Mouse (Mus musculus): ENCODE measurements around the gene Nfix.
"Not testable (repeated sequence)": the region's sequence is repeated elsewhere in the genome, so short reads cannot be mapped to it uniquely, and the experiment has no call there.

Nfix gene

DNA sequence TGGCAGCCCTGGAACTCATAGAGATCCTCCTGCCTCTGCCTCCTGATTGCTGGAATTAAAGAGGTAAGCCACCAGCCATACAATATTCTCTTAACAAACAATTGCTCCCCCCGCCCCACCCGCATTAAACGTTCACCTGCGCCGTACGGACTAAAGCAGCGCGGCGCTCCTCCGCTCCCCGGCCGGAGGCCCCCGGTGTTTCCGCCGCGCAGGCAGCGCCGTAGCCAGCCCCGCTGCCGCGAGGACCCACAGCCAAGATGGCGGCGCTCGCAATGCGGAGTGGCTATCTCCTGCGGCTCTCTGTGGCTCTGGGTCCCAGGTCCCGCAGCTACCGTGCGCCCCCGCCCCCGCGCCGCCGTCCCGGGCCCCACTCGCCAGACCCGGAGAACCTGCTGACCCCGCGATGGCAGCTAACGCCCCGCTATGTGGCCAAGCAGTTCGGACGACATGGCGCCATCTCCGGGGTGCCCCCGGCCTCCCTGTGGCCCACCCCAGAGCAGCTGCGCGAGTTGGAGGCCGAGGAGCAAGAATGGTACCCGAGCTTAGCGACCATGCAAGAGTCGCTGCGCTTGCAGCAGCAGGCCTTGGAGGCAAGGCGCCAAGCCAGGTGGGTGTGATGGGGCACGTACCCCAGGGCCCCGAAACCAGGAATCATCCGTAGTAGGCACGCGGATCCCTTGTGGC, 32.0 kb upstream of the Nfix start:
- peak; percentile 82 to 88 for DNase-seq

DNA sequence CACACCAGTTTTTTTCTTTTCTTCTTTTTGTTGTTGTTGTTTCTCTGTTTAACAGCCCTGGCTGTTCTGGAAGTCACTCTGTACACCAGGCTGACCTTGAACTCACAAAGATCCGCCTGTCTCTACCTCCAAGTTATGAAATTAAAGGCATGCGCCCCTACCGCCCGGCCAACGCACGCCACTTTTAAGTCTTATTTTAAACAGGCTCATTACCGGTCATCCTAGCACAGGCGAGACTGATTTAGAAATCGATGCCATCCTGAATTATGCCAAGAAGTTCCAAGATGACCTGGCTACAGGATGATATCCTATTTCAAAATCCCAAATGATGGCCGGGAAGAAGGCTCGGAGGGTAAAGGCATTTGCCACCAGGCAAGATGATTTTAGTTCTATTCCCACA, 31.3 kb upstream of the Nfix start, which contains the start of gene Gadd45gip1:
Gadd45gip1 (plus strand) TSS at position 33 of the 400 bp plus-strand sequence.
- no peak for DNase-seq

DNA sequence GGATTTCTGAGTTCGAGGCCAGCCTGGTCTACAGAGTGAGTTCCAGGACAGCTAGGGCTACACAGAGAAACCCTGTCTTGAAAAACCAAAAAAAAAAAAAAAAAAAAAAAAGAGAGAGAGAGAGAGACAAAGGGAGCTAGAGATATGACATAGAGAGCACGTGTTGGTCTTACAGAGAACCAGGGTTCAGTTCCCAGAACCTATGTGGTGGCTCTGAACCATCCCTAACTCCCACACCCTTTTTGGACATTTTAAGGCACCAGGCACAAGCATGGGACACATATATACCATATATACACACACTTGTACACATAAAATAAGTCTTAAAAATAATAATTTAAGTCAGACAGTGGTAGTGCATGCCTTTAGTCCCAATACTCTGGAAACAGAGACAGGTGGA, 26.4 kb upstream of the Nfix start:
- not testable (repeated sequence) for DNase-seq

DNA sequence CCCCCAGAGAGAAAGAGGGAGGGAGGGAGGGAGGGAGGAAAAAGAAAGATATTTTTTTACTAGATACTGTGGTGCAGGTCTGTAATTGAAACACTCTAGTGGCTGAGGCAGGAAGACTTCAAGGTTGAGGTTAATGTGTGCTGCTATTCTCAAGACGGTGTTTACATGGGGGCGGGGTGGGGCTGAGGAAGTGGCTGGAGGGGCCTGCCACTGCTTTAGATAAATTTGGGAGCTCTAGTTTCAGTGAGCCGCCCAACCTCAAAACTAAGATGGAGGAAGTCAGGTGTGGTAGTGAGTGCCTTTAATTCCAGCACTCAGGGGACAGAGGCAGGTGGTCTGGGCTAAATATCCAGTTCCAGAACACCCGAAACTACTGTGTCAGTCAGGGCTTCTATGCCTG, 25.5 kb upstream of the Nfix start:
- no peak for DNase-seq

DNA sequence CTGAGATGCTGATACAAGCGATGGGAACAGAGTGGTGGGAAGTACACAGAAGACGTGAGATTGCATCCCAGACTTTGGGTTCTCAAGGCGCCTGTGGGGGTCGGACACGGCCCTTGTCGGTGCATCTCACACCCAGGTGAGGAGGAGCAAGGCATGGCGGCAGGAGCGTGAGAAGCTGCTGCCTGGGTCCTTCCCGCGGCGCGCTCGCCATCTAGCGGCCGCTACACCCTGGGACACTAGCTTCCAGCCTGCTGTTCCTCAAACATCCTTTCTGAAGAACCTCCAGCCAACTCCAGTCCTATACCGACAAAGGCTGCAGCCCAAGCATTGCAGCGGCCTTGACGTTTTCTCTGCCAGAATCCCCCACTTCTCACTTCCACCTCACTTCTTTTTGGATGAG, 23.5 kb upstream of the Nfix start:
- DNase-seq = peak; percentile 64 to 70

DNA sequence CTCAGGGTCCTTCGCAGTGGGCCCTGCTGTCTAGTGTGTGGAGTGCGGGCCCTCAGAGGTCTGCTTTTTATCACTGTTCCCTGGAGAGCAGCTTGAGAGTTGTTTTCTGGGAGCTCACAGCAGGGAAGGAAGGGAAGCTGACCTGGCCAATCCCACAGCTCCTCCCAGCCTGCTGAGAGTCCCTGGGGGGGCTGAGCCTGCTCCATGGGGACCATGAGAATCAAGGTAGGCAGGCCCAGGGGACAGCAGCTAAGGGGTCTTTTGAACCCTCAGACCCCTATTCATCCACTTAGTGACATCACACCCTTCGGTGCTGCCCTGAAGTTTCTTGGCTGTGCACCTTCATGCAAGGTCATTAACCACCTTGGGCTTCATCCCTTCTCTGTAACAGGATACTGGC, 22.6 kb upstream of the Nfix start, which contains the start of gene Dand5:
Dand5 (minus strand) TSS at position 101 of the 400 bp plus-strand sequence.
- DNase-seq = no peak

DNA sequence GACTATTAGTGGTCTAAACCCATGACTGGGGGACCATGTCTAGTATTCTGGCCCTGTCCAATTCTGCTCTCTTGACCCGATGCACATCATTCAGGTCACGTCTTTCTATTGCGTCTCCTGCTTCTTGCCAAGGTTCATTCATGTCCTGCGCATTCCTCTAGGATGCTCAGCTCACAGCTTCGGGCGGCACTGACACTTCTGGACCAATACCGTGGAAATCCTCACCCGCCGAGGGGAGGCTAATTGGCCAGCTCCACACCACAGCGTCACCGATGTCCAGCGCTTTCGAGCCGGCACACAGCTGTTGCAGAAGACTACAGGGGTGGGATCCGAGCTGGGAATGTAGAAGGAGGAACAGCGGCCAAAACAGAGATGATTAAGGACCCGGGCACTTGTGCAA, 16.0 kb upstream of the Nfix start:
- DNase-seq = no peak

DNA sequence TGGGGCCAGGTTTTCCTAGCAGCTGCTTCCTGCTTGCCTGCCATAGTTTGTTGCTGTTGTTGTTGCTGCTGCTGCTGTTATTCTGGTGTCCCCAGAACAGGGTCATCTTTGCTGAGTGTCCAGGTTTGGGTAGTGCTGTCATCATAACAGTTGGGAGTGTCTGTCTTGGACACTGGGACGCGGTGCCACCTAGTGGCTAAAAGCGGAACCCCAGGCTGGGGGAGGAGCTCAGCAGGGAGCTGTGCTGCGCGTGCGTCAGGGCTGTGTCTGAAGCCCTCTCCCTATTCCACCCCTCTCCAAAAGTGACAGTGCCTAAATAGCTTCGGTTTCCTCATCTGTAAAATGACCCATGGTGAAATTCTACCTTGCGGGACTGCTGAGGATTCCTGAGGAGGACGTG, 15.4 kb upstream of the Nfix start:
- peak; percentile 92 to 96 for DNase-seq

DNA sequence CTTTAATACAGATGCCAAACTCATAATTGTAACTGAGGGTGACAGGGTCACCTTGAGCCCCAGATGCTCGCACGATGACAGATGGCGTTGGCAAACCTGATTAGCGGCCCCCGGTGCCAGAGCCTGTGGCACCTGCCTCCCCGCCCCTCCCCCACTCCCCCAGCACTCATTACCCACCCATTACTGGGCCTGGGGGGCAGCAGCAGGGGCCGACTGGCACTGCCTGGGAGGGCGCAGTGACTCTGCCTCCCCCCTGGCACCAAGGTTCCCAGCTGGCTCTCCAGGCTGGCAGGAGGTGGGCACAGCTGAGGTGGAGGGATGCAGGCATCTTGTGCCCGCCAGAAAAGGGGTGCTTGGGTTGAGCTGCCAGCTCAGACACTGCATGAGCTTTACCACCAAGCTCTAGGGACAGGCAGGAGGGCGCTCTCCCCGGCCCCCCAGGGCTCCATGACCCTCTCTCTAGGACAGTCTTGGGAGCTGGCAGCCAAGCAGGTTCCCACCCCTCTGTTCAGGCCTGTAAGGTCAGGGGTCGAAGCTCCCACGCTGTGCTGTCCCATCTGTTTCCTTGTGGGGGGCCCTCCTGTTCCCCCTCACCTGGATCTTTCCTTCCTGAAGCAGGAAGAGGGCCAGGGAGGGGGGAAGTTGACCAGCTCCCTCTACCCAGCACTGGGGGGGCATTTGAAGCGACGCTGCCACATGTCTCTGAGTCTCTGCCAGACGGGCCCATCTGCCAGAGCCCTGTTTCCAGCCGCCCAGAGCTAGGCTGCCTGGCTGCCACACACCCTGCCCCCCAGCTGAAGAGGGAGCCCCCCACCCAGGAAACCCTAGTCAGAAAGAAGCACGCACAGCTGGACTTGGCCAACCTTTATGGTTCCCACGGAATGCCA, 14.7 kb upstream of the Nfix start:
- no peak for DNase-seq

DNA sequence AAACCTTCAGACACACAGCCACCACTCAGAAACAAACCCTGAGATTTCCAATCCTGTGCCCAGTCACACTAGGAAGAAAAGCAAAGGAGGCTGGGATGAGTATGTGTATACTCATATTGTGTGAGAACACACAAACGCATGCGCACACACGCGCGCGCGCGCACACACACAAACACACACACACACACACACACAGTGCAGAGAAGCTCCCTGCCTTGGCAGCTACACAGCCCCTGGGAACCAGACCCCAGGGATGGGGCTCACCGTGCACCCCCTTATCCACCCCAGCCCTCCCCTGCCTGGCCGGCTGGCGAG, 14.1 kb upstream of the Nfix start:
- DNase-seq = no peak

DNA sequence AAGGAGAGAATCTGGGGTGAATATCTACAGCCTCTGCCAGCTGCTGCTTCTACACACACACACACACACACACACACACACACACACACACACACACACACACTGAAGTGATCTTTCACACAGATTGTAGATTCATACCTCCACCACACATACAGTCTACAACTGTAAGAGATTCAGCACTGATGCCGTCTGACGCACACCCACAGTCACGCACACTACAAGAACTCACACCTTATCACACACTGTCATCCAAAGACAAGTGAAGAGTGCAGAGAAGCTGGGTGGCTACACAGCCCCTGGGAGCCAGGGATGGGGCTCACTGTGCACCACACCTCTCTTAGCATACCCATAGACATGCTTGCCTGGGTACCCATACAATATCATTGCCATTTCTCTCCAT, 13.7 kb upstream of the Nfix start:
- no peak for DNase-seq

DNA sequence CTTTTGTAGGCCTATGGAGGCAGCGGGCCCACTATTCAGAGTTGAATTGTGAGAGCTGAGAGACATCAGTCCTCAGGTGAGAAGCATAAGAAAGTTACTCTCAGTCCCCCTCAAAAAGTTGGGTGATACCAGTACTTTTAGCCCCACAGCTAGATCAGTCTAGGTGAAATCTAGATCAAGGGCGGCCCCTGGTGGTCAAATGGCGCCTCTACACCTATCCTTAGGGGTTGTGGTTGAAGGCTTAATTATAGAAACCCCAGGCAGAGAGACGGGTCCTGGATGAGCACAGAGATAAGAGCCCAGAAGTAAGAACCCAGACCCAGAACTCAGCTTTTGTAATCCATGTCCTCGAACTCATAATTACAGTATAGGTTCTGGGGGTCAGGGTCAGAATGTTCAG, 12.9 kb upstream of the Nfix start:
- peak; percentile 79 to 86 for DNase-seq

DNA sequence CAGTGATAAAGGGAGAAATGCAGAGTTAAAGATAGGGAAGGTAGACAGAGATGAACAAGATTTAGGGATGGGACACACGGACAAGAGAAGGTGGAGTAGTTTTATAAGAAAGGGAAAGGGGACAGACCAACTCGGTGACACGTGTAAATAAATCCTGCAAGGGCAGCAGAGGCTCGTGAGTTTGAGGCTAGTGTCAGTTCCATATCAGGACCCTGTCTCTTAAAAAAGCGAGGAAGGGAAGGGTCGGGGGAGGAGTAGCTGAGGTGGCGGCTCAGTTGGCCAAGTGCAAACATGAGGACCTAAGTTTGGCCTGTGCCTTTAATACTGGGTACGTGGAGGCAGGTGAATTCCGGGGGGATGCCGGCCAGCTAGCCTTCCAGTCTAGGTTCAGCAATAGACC, 11.2 kb upstream of the Nfix start:
- no peak for DNase-seq

DNA sequence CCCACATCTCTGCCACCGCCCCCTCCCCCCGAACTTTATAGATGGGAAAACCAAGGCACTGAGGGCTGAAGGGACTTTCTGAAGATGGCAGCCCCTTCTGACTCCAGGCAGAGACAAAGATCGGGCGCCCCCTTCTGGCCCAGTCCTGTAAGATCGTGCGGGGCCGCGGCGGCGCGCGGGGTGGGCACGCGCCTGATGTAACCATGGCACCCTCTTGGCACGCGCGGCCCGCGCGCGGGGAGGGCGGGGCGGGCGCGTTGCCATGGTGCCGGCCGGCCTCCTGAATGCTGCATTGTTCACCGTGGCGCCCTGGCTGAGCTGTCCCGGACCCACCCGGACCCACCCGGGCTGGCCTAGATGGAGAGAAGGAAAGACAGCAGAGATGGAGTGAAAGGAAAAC, 10.8 kb upstream of the Nfix start:
- DNase-seq = peak; percentile 91

DNA sequence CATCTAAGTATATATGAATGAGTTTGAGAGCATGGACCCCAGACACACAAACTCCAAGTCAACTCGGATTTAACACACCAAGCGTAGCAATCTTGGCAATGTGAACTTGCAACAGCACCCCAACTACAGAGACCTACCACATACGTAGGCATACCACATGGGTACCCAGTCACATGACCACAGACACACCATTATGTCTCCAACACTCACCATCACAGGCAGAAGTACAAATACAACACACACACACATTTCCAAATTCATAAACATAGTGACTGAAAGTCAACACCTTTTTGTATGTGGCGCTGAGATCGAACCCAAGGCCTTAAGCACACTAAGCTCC, 9.8 kb upstream of the Nfix start:
- no peak for DNase-seq

DNA sequence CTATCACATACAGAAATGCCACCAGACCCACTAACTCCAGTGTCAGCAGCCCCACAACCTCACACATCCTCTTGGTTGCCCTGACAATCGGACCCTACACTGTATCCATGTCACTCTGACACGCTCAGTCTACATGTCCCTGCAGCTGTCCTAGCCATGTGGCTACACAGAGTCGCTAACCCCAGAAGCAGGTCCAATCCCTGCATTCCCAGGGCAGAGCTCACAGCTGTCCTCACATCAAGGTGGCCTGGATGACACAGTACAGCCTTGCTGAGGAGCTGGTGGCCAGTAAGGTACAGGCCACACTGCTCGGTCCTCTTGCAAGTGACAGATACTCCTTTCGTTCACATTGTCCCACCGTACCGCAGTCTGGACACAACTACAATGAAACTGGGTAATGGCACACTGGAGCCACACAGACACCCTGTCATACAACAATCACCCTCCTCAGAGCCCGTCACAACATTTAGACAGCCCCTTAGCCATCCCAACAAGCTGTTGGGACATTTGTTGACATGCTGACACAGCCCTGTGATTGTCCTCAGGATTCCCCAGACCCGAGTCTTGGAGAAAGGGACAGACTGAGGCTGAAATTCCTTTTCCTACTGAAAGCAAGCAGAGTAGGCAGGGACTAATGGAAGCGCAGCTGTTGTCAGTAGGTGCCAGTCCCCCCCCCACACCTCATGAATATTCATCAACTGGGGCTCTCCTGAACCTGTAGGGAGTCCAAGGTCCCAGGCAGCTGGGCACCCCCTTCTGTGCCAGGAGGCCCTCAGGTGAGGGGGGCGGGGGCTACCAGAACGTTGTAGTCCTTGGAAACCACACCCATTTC, 9.2 kb upstream of the Nfix start:
- no peak for DNase-seq

DNA sequence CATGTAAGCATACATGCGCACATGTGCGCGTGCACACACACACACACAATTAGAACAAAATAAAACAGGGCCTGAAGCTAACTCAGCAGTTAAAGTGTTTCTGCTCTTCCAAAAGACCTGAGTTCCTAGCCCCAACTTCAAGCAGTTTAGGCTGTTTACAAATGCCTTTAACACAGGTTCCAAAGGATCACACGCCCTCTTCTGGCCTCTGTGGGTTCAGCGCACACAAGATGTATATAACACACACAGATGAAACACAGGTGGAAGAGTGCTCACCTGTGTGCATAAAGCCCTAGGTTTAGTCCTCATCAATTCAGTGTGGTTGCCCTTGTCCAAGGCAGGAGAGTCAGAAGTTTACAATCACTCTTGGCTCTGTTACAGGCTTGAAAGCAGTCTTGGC, 5.9 kb upstream of the Nfix start:
- no peak for DNase-seq

DNA sequence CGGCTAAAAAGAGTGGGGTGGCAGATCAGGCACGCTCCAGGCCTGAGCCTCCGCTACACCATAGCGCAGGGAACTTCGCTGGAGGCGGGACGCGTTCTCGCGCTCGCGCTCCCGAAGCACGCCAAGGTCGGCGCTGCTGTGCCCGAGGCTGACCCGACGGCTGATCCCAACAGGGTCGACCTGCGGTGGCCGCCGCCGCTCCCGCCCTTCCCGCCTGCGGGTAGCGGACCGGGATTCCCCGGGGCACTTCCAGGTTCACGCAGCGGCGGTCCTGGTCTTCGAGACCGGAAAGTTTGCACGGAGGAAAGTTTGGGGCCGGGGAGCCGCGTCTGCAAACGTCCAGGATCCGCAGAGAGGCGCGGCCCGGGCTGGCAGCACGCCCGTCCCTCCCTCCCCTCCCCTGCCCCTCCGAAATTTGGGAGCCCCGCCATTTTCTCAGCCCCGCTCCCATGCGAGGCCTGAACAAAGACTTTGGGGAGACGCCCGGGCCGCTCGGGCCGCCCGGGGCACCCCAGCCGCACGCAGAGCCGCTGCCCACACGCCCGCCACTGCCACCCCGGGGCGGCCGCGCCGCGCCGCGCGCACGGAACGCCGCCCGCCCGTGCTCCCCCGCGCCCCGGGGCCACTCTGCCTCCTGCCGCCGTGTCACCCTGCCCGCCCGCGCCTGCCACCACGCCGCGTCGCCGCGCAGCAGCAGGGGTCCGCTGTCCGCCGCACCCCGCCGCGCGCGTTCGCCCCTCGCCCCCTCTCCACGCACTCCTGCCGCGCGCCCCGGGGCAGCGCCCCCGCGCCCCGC, 810 bp downstream of the Nfix start:
- DNase-seq = peak; percentile 62 to 71

DNA sequence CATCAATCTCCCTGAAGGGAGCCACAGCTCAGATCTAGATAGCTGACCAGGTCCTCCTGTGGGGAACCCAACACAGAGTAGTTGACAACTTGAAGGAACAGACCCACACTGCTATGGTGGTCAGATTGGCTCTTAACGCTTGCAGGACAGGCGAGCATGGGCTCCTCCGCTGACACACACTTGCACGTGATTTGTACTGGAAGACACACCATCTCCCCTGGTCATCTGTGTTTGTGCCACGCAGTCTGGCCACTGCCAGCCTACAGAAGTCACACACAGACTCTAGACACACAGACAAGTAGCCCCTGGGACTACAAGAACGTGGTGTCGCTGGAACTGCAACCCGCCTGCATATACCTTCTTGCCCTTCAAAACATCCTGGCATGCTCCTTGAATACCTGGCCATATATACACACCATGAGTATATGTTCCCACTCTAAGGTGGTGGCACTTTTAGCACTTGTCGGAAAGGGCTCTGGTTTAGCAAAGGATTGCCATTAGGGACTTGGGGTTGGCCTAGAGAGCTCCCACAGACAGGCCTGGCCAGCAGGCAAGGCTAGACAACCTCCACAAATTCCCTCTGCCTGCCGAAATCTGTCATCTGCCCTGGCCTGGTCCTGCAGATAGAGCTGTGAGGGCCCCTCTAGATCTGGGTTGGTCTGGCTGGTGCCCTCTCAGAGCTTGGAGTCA, 1.6 kb downstream of the Nfix start:
- no peak for DNase-seq

DNA sequence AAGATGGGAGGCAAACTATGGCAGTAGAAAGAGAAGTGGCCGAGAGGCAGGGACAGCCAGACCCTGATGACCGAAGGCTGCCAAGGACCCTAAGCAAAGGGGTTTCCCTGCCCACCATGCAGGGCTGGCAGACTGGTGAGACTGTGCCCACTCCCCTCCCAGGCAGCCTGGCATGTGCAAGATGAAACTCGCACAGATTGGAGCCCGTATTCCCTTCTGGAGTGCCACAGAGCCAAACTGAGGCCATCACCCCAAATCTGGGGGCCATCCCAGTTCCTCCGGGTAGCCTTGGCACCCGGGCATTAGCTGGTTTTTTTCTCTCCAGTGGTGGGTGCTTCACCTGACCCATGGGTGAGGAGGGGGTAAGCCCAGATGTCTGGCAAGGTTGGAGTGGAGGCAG, 2.2 kb downstream of the Nfix start:
- DNase-seq = no peak

DNA sequence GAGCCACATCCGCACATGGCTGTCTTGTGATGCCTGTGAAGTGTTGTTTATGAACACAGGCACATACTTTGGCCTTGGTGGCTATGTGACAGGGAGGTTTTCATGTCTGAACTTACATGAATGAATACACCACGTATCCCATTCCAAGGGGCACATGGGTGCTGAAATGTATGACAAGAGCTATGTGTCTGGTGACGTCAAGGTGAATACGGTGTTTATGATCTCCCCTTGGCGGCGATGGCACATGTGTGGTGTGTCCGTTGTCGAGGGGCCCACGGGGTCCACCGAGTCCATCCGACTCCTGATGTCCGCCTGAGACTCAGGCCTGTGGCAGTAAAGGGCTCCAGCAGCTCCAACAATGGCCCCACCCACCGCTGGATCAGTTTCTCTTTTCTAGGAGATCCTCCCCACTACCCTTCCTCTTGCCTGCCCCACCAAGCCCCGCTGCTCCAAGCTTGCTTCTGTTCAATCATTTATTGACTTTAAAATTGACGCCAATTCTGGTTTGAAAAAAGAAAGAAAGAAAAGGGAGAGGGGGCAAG, 2.8 kb downstream of the Nfix start:
- no peak for DNase-seq

DNA sequence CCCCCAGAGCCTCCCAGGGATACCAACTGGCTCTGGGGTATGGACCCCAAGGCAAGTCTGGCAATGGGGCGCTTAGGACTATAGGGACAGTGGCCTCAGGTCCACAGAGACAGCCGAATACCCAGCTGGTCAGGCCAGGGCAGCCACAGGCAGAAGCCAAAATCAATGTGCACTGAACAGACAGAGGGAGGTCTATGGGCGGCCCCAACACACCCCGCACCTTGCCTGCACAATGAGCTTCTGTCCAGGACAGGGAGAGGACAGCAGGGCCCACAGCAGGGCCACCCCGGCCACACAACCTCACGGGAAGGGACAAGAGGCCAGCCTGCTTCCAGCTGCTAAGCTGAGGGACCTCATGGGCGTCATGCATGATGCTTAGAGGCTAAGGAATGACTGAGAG, 5.7 kb downstream of the Nfix start:
- DNase-seq = no peak
